ENCODE assay signal across 22 mouse cellular contexts in genomic region chr12:116198791-116199190, GRCm38 (mm10).
"Had no signal": no experiment of that assay in that cellular context is flagged by ENCODE, and none has a peak within 500 bp of the region (broad histone marks: within the 10 kb centered on the region; RNA-seq: fewer than 3 reads in every experiment).

No protein-coding gene starts in this region.

- H3K27me3 ChIP-seq: limb, embryonic 13.5 days; liver, embryonic 12.5 days; liver, embryonic 15.5 days; lung, embryonic 15.5 days; midbrain, embryonic 13.5 days had no signal

- DNase-seq: kidney, adult 18-20 months; kidney, adult 9 months; kidney, postnatal 14 days; kidney, postnatal 4 days; layer of hippocampus, adult 9-11 months; liver; lung, adult 18-20 months; lung, postnatal 10 days; lung, postnatal 36 days had no signal

- H3K4me3 ChIP-seq: layer of hippocampus, adult 2 months; limb, embryonic 10.5 days; limb, embryonic 13.5 days; liver, embryonic 12.5 days; liver, embryonic 15.5 days; lung, embryonic 15.5 days; megakaryocyte, embryonic 14.5 days; midbrain, embryonic 10.5 days; midbrain, embryonic 13.5 days; myocyte had no signal

- ATAC-seq: intestine, embryonic 16.5 days; liver, embryonic 12.5 days; midbrain, embryonic 13.5 days; midbrain, embryonic 16.5 days had no signal

- H3K27ac ChIP-seq: layer of hippocampus, adult 2 months; limb, embryonic 10.5 days; limb, embryonic 13.5 days; liver, embryonic 12.5 days; liver, embryonic 15.5 days; lung, embryonic 15.5 days; midbrain, embryonic 10.5 days; midbrain, embryonic 13.5 days; stomach, postnatal 0 days had no signal

- H3K4me1 ChIP-seq: limb, embryonic 13.5 days; liver, embryonic 12.5 days; liver, embryonic 15.5 days; lung, embryonic 15.5 days; midbrain, embryonic 10.5 days had no signal

- H3K36me3 ChIP-seq: limb, embryonic 10.5 days; limb, embryonic 13.5 days; liver, embryonic 12.5 days; liver, embryonic 15.5 days; lung, embryonic 15.5 days; midbrain, embryonic 10.5 days; midbrain, embryonic 13.5 days had no signal
